Mouse (Mus musculus): Measurements from ENCODE around the gene Hist1h3d. TPM values are rescaled to one million over a fixed set of nuclear protein-coding genes. Genes with fewer than 3 reads are reported as not detected.
"Not testable (repeated sequence)": the region's sequence is repeated elsewhere in the genome, so short reads cannot be mapped to it uniquely, and the experiment has no call there.

Gene Hist1h3d
- polyA plus RNA-seq, 2 experiments = 7.2 to 20.4 TPM

GRCm38 (mm10) chr13:23538249-23538648 lies 37.3 kb upstream of the Hist1h3d start:
- TF ChIP-seq EP300 (IDR thresholded peaks at IDR 0.05; ENCODE audit: low read depth) = no peak
- TF ChIP-seq CTCF (IDR thresholded peaks at IDR 0.05; ENCODE audit: low read depth) = no peak
- peak overlapping the region; percentile 55 for H3K9ac ChIP-seq (replicated peaks)
- no peak for ATAC-seq (ENCODE audit: insufficient read depth)

GRCm38 (mm10) chr13:23539821-23540220 lies 35.7 kb upstream of the Hist1h3d start:
- H3K4me2 ChIP-seq (ENCODE audit: low read depth); H3K4me3 ChIP-seq (ENCODE audit: insufficient read depth in 1 of 2, low read depth in 2 of 2, low read length in 2 of 2); H3K9me3 ChIP-seq (ENCODE audit: control insufficient read depth, low read length); DNase-seq (ENCODE audit: low read depth in 3 of 3, low spot score in 3 of 3); H3K36me3 ChIP-seq (replicated peaks; ENCODE audit: control insufficient read depth, insufficient read depth, low read depth); ATAC-seq (ENCODE audit: insufficient read depth); H3K27me3 ChIP-seq (ENCODE audit: control insufficient read depth, insufficient read depth, low read length): not testable (repeated sequence)
- peak overlapping the region; percentile 53 for H3K9ac ChIP-seq (replicated peaks)
- peak overlapping the region; percentile 100 for H3K27ac ChIP-seq
- WGBS (ENCODE audit: insufficient replicate concordance) = 79% methylated on average over 1 of the region's 1 CpGs
- peaks cover 17 to 21% of the 10 kb centered on the region in 2 experiments for H3K4me1 ChIP-seq (replicated peaks; ENCODE audit: control insufficient read depth in 2 of 2, insufficient read depth in 2 of 2, low read length in 1 of 2)

More at GRCm38 (mm10) chr13:23538249-23538648, 37.3 kb upstream of the Hist1h3d start:
- Histone ChIP-seq H3K4me1 (replicated peaks; ENCODE audit: control insufficient read depth in 2 of 2, insufficient read depth in 2 of 2, low read length in 1 of 2) (peaks cover 17 to 23% of the 10 kb centered on the region in 2 experiments), H3K4me2 (ENCODE audit: low read depth) (peak overlapping the region; percentile 95), H3K36me3 (replicated peaks; ENCODE audit: control insufficient read depth, insufficient read depth, low read depth) (no peaks in the 10 kb centered on the region), H3K27me3 (ENCODE audit: control insufficient read depth, insufficient read depth, low read length) (no peaks in the 10 kb centered on the region), H3K4me3 (ENCODE audit: insufficient read depth in 1 of 2, low read depth in 2 of 2, low read length in 2 of 2) (no peak overlapping the region), H3K27ac (peak overlapping the region; percentile 100), H3K9me3 (ENCODE audit: control insufficient read depth, low read length) (no peaks in the 10 kb centered on the region)
- DNase-seq (ENCODE audit: low read depth in 3 of 3, low spot score in 3 of 3) = no peak
- 72% methylated on average over 5 of the region's 5 CpGs for WGBS (ENCODE audit: insufficient replicate concordance)

- 61% methylated on average over 3 of the region's 3 CpGs for WGBS (ENCODE audit: insufficient replicate concordance)
- peaks cover 17 to 24% of the 10 kb centered on the region in 2 experiments for H3K4me1 ChIP-seq (replicated peaks; ENCODE audit: control insufficient read depth in 2 of 2, insufficient read depth in 2 of 2, low read length in 1 of 2)
- H3K9ac ChIP-seq (replicated peaks) = peak overlapping the region; percentile 65
- H3K27me3 ChIP-seq (ENCODE audit: control insufficient read depth, insufficient read depth, low read length) = no peaks in the 10 kb centered on the region
- peak overlapping the region; percentile 90 for H3K4me2 ChIP-seq (ENCODE audit: low read depth)
- peak overlapping the region; percentile 76 for H3K27ac ChIP-seq
- DNase-seq (ENCODE audit: low read depth in 3 of 3, low spot score in 3 of 3) (no peak), ATAC-seq (ENCODE audit: insufficient read depth) (no peak)
- H3K9me3 ChIP-seq (ENCODE audit: control insufficient read depth, low read length) = no peaks in the 10 kb centered on the region
- peak overlapping the region in 1 of 2 experiments; percentile 66; a peak in 3 of 4 replicates for H3K4me3 ChIP-seq (ENCODE audit: insufficient read depth in 1 of 2, low read depth in 2 of 2, low read length in 2 of 2)
- TF ChIP-seq EP300 (IDR thresholded peaks at IDR 0.05; ENCODE audit: low read depth) (no peak), CTCF (IDR thresholded peaks at IDR 0.05; ENCODE audit: low read depth) (no peak)
- H3K36me3 ChIP-seq (replicated peaks; ENCODE audit: control insufficient read depth, insufficient read depth, low read depth) = no peaks in the 10 kb centered on the region
These were observed 34.1 kb upstream of the Hist1h3d start for GRCm38 (mm10) chr13:23541497-23541896.

GRCm38 (mm10) chr13:23542225-23542980 lies 33.2 kb upstream of the Hist1h3d start:
- Histone ChIP-seq H3K4me2 (ENCODE audit: low read depth) (peak overlapping the region; percentile 90), H3K27ac (peak overlapping the region; percentile 99), H3K4me3 (ENCODE audit: insufficient read depth in 1 of 2, low read depth in 2 of 2, low read length in 2 of 2) (peak overlapping the region; percentile 66 to 75), H3K4me1 (replicated peaks; ENCODE audit: control insufficient read depth in 2 of 2, insufficient read depth in 2 of 2, low read length in 1 of 2) (peaks cover 9 to 18% of the 10 kb centered on the region in 2 experiments), H3K9ac (replicated peaks) (peak overlapping the region; percentile 96)
- 0 out of 2 replicates have a peak, but pooled peaks have one; percentile 1 for ATAC-seq (ENCODE audit: insufficient read depth)
- TF ChIP-seq EP300 (IDR thresholded peaks at IDR 0.05; ENCODE audit: low read depth) = peak; percentile 4; the same call in 1 of the 2 replicates
- not testable (repeated sequence) for H3K36me3 ChIP-seq (replicated peaks; ENCODE audit: control insufficient read depth, insufficient read depth, low read depth); H3K9me3 ChIP-seq (ENCODE audit: control insufficient read depth, low read length); H3K27me3 ChIP-seq (ENCODE audit: control insufficient read depth, insufficient read depth, low read length); DNase-seq (ENCODE audit: low read depth in 3 of 3, low spot score in 3 of 3)
- WGBS (ENCODE audit: insufficient replicate concordance) = 4% methylated on average over 3 of the region's 3 CpGs

GRCm38 (mm10) chr13:23542999-23543607 lies 32.5 kb upstream of the Hist1h3d start, which contains the start of gene Hist1h2bh:
Hist1h2bh (minus strand) TSS chr13:23543392.
- TF ChIP-seq EP300 (IDR thresholded peaks at IDR 0.05; ENCODE audit: low read depth) = peak; percentile 74
- DNase-seq (ENCODE audit: low read depth in 3 of 3, low spot score in 3 of 3) = peak; percentile 96 to 97 (median 97)
- peaks cover 7 to 17% of the 10 kb centered on the region in 2 experiments for H3K4me1 ChIP-seq (replicated peaks; ENCODE audit: control insufficient read depth in 2 of 2, insufficient read depth in 2 of 2, low read length in 1 of 2)
- H3K9ac ChIP-seq (replicated peaks) = peak within 1 kb of the TSS; percentile 96
- not testable (repeated sequence) for H3K36me3 ChIP-seq (replicated peaks; ENCODE audit: control insufficient read depth, insufficient read depth, low read depth); H3K9me3 ChIP-seq (ENCODE audit: control insufficient read depth, low read length); H3K27me3 ChIP-seq (ENCODE audit: control insufficient read depth, insufficient read depth, low read length)
- H3K4me2 ChIP-seq (ENCODE audit: low read depth) = peak within 1 kb of the TSS; percentile 90
- H3K4me3 ChIP-seq (ENCODE audit: insufficient read depth in 1 of 2, low read depth in 2 of 2, low read length in 2 of 2) = peak within 1 kb of the TSS; percentile 66 to 75
- ATAC-seq (ENCODE audit: insufficient read depth) = peak; percentile 85
- H3K27ac ChIP-seq = peak within 1 kb of the TSS; percentile 99
- WGBS (ENCODE audit: insufficient replicate concordance) = under 1% methylated on average over 28 of the region's 42 CpGs

Data from liver, embryonic 14.5 days (tissue).